Mouse (Mus musculus) intestine, postnatal 0 days (tissue): Measurements from ENCODE around the gene Mettl18. TPM values are rescaled to one million over a fixed set of nuclear protein-coding genes. Genes with fewer than 3 reads are reported as not detected.
A peak's percentile ranks its signal among the peaks of the same experiment; 100 is the strongest.

Experiments
- ATAC-seq: fragments of 200-750 bp; cut with Nextera tagmentation; 2 replicates; pipeline ENCODE4 v1.8.0; 2017; ENCODE audit warnings: mild to moderate bottlenecking, moderate TSS enrichment, moderate library complexity
- H3K27ac ChIP-seq: fragments of 300-500 bp; sonication (generic); 2 replicates; pipeline ENCODE4 v1.5.1; 2014; ENCODE audit warnings: mild to moderate bottlenecking, low read depth, low read length, moderate library complexity
- H3K27me3 ChIP-seq: fragments of 300-500 bp; sonication (generic); replicated peaks from 2 replicates; pipeline ENCODE4 v1.6.1; 2014; ENCODE audit warnings: low read length, mixed read lengths; ENCODE audit not compliant: control insufficient read depth, insufficient read depth
- H3K36me3 ChIP-seq: fragments of 300-500 bp; sonication (generic); 2 replicates; pipeline ENCODE4 v1.6.1; 2014; ENCODE audit warnings: mild to moderate bottlenecking, moderate library complexity; ENCODE audit not compliant: control insufficient read depth, insufficient read depth
- H3K4me1 ChIP-seq: fragments of 300-500 bp; sonication (generic); replicated peaks from 2 replicates; pipeline ENCODE4 v1.6.1; 2014; ENCODE audit warnings: antibody characterized with exemption, low read length, mixed read lengths; ENCODE audit not compliant: control insufficient read depth, insufficient read depth
- H3K4me2 ChIP-seq: fragments of 300-500 bp; sonication (generic); replicated peaks from 2 replicates; pipeline ENCODE4 v1.6.1; 2014; ENCODE audit warnings: low read depth, mild to moderate bottlenecking, moderate library complexity
- H3K4me3 ChIP-seq: fragments of 300-500 bp; sonication (generic); 2 replicates; pipeline ENCODE4 v1.5.1; 2014; ENCODE audit warnings: low read depth, low read length
- H3K9ac ChIP-seq: fragments of 300-500 bp; sonication (generic); 2 replicates; pipeline ENCODE4 v1.6.1; 2014; ENCODE audit warnings: mild to moderate bottlenecking, low read depth, low read length
- H3K9me3 ChIP-seq: fragments of 300-500 bp; sonication (generic); 2 replicates; pipeline ENCODE4 v1.6.1; 2016; ENCODE audit warnings: mixed run types; ENCODE audit not compliant: control insufficient read depth
- CTCF ChIP-seq: sonication (generic); IDR thresholded peaks from 2 replicates; pipeline ENCODE4 v1.5.1; 2016; ENCODE audit warnings: low read depth, mild to moderate bottlenecking, control low read depth, antibody characterized with exemption, moderate library complexity
- WGBS: fragments of 180-500 bp; shearing (Covaris S2); extraction: QIAGEN DNeasy Blood & Tissue Kit; methylation state at CpG from one replicate; pipeline ENCODE4 v1.1.7; 2014; 5-methylcytosine and 5-hydroxymethylcytosine counted together
- polyA plus RNA-seq: library from polyadenylated mRNA; unstranded; fragments of >200 nt; fragmentation: Nextera tagmentation; extraction: Ambion mirVana; gene quantifications from 2 replicates; pipeline ENCODE4 v1.2.1, GENCODE M21; 2015

Mettl18 gene
- polyA plus RNA-seq, 1 experiment from 2014 or later, result 5.9 TPM

DNA sequence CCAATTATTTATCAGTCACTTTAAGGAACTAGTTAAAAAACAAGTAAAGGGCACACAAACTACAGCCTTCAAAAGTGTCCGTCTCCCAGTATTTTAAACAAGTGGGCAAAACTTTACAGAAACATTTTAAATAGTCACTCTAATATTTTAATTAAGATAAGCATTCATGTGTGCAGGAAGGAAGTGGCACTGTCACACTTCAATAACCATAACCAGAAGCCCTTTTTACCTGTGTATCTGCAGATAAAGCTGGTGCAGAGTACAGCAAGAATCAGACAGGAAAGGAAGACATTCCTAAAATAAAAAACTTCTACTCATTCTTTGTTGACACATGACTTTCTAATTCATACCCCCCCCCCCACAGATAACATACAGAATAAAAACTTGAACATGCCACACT lies 18.2 kb upstream of the Mettl18 start:
- Histone ChIP-seq H3K27ac (no peak overlapping the region), H3K9ac (no peak overlapping the region), H3K4me1 (no peaks in the 10 kb centered on the region), H3K27me3 (no peaks in the 10 kb centered on the region), H3K36me3 (peaks cover 3% of the 10 kb centered on the region; the same call in 1 of the 2 replicates), H3K4me2 (no peak overlapping the region), H3K4me3 (no peak overlapping the region), H3K9me3 (no peaks in the 10 kb centered on the region)
- ATAC-seq, result no peak
- 93% methylated on average over 1 of the region's 1 CpGs for WGBS
- no peak for TF ChIP-seq CTCF

- Histone ChIP-seq H3K27ac (no peak overlapping the region), H3K36me3 (no peaks in the 10 kb centered on the region), H3K27me3 (no peaks in the 10 kb centered on the region), H3K4me3 (no peak overlapping the region), H3K4me2 (no peak overlapping the region), H3K9ac (no peak overlapping the region), H3K9me3 (no peaks in the 10 kb centered on the region), H3K4me1 (no peaks in the 10 kb centered on the region)
- no peak for ATAC-seq
- WGBS, result 83% methylated on average over 4 of the region's 4 CpGs
- TF ChIP-seq CTCF, result no peak
These were observed 2.3 kb upstream of the Mettl18 start for GRCm38 (mm10) chr1:163992371-163992770.

DNA sequence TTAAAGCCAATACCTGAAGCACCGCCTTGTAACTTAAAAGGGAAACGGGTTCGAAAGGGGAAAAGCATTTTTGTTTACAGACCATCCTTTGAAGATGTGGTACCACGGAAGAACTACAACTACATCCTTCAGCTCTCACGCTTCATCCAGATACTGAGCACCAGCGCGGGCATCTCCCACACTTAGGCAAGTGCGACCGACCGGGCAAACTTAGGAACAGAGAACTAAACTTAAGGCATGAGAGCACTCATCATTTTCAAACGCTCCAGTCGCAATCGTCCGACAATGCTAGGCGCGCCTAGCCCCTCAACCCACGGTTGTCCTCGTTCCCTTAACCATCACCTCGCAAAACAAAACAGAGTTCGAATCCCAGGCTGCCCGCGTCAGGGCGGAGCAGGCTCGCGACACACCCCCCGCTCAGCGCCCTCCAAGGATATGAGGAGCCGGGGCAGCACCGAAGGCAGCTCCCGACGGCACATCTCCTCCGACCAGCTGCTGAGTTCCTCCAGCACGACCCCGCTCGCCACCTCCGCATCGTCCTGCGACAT lies 442 bp upstream of the Mettl18 start:
- Histone ChIP-seq H3K9ac (peak overlapping the region; percentile 59), H3K4me3 (peak overlapping the region; percentile 72), H3K9me3 (no peaks in the 10 kb centered on the region), H3K4me1 (no peaks in the 10 kb centered on the region), H3K36me3 (no peaks in the 10 kb centered on the region), H3K27ac (no peak overlapping the region), H3K4me2 (peak overlapping the region; percentile 86), H3K27me3 (no peaks in the 10 kb centered on the region)
- no peak for TF ChIP-seq CTCF
- ATAC-seq, result peak; percentile 61
- 2% methylated on average over 38 of the region's 38 CpGs for WGBS

DNA sequence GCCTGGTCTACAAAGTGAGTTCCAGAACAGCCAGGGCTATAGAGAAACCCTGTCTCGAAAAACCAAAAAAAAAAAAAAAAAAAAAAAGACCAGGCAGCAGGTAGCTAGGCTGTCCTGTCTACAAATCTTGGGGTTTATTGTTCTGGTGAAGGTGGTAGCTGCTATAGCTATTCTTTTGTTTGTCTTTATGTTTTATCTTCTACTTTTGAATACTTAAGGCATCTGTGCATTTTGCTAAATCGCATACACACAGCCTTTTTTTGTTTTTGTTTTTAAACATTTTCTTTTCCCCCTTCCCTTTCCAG lies 872 bp downstream of the Mettl18 start:
- Histone ChIP-seq H3K27me3 (no peaks in the 10 kb centered on the region), H3K4me2 (peak overlapping the region; percentile 86), H3K9me3 (no peaks in the 10 kb centered on the region), H3K9ac (no peak overlapping the region), H3K36me3 (no peaks in the 10 kb centered on the region), H3K4me3 (peak overlapping the region; percentile 72), H3K4me1 (no peaks in the 10 kb centered on the region), H3K27ac (no peak overlapping the region)
- TF ChIP-seq CTCF, result no peak
- 51% methylated on average over 2 of the region's 2 CpGs for WGBS
- ATAC-seq, result no peak

DNA sequence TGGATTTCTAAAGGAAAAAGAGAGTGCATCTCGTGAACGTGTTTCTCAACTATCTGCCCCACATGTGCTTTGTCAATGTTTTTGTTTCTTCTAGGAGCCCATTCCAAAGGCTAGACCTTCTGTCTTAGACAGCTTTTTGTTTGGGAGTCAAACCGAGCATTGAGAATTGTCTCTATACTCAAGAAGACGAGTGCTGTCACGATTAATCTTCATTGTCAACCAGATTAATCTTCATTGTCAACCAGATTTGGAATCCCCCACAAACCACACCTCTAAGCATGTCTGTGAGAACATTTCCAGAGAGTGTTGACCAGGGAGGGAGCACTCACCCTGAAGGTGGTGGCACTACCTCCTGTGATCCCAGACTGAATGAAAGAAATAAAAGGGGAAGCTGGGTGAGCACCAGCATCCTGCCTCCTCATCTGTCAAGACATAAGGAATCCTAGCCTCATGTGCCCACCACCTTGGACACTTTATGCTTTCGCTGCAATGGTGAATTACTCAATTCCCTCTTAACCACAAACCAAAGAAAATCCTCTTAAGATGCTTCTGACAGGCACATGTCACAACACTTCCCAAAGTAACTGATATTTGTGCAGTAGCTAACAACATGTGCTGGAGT lies 7.3 kb downstream of the Mettl18 start:
- no peak overlapping the region for H3K4me3 ChIP-seq
- H3K4me1 ChIP-seq, result no peaks in the 10 kb centered on the region
- no peak overlapping the region for H3K9ac ChIP-seq
- no peak for TF ChIP-seq CTCF
- H3K4me2 ChIP-seq, result no peak overlapping the region
- ATAC-seq, result no peak
- H3K27me3 ChIP-seq, result no peaks in the 10 kb centered on the region
- WGBS, result 66% methylated on average over 6 of the region's 6 CpGs
- no peaks in the 10 kb centered on the region for H3K36me3 ChIP-seq
- H3K9me3 ChIP-seq, result no peaks in the 10 kb centered on the region
- H3K27ac ChIP-seq, result no peak overlapping the region

DNA sequence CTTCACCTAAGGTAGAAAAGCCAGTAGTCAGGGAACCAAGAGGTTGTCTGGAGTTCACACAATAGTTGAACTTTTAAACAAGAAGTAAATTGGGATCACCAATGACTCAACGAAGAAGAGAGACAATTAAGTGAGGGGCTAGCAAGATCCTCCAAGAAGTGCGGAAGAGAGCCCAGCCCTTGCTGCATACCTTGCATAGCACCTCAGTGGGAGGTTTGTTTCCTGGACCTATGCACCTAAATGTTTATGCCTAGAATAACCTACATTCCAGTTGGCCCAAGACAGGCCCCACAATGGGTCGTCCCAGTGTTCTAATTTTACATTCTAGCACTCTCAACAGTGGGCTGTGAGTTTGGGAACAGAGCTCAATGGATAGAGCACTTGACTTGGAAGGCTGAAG lies 9.6 kb downstream of the Mettl18 start:
- no peak overlapping the region for H3K4me3 ChIP-seq
- no peak for TF ChIP-seq CTCF

More for the DNA sequence above, 9.6 kb downstream of the Mettl18 start:
- Histone ChIP-seq H3K9me3 (no peaks in the 10 kb centered on the region), H3K27ac (no peak overlapping the region), H3K27me3 (no peaks in the 10 kb centered on the region), H3K36me3 (no peaks in the 10 kb centered on the region), H3K4me1 (no peaks in the 10 kb centered on the region), H3K9ac (no peak overlapping the region), H3K4me2 (no peak overlapping the region)
- ATAC-seq, result no peak
- WGBS, result 72% methylated on average over 3 of the region's 3 CpGs
